Mouse (Mus musculus) embryo, embryonic 11 days (tissue): ENCODE results near the gene Sphkap.

Experiments
- DNase-seq: peaks from one replicate; pipeline ENCODE4 v3.0.0-alpha.2; 2015

Gene Sphkap

GRCm38 (mm10) chr1:83408021-83408464, at the start of gene Sphkap:
Gene Sphkap (minus strand): TSS chr1:83408200.
- DNase-seq: peak; percentile 81

DNA sequence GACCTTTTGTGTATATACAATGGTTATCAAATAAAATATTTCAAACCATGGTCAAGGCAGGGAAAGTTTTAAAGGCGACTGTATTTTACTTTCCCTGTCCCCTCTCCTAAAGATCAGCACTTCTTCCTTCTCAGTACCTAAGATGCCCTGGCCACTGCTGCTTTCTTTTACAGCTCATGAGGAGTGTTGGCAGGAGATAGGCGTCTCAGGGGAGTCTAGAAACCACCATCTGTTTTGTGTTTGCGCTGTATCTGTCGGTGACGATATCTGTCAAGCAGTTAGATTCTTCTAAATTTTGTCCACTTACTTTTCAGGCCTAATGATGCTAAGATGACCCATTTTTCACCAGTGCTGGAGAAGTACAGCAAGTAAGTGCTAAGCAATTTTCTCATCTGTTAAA, 43.3 kb upstream of the Sphkap start:
- DNase-seq: peak; percentile 7

- no peak for DNase-seq
These were observed 32.4 kb upstream of the Sphkap start for GRCm38 (mm10) chr1:83440422-83440821.

DNA sequence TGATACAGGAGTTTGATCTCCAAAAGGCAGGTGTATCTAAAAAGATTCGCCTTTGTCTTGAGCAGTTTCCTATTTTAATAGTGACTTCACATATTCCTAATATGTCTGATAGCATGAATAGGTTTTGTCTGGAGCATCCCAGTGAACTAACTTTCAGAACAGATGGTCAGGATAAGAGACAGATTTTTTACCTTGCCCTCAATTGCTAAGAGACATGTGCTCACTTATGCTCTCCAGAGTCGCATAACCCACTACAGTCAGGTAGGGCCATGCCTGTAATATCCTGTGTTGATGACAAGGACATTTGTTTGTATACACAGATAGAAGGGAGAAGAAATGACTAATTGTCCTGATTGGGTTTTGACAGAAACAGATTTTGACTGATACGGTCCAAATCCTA, 25.9 kb upstream of the Sphkap start:
- DNase-seq: no peak

DNA sequence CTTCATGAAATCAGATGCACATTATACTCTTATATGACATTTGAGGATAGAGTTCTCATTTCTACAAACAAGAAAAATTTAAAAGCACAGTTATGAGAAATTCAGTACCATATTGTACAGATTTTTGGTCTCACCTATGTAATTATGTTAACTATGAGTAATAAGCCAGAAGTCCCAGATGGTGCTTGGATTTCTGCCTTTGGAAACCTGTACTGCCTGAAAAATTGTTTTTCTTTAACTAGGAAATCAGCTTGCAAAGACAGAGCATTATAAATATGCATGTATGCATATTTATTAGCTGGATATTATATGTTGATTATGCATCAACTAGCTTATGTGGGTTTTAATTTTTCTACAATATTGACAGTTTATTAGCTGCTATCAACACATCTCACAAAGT, 21.9 kb upstream of the Sphkap start:
- no peak for DNase-seq

DNA sequence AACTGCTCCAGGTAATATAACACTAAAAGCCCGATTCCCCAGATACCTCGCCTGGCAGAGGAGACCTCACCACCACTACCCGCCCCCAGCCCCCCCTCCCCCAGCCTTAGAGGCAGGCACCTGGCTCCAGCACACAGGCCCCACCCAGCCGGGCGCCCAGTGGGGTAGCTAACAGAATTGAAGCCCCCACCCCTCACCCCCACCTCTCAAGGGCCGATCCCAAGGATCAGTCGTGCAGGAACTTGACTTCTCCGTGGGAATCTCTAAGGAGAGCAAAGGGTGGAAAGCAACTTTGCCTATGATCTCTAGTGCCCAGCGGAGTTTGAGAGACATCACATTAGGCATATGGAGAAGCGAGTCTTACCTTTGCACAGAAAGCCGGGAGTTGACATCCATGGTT, 384 bp downstream of the Sphkap start:
- DNase-seq: peak; percentile 7

- no peak for DNase-seq
These were observed 984 bp downstream of the Sphkap start for GRCm38 (mm10) chr1:83406882-83407549.

DNA sequence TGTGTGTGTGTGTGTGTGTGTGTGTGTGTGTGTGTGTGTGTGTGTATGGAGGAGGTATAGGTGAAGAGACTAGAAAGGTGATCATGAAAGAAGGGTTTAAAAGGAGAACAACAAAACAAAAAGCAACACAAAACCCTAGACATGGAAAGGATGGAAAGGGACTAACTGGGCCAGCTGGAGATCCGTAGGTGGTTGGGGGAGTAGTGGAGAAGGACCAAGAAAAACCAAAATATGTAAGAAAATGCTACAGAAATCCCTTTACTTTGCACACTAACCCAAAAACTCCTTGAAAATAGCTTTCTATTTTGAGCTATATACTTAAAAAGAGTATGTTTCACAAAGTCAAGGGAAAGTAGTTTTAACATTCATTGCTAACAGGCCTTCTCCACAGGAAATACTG, 6.9 kb downstream of the Sphkap start:
- DNase-seq: no peak

DNA sequence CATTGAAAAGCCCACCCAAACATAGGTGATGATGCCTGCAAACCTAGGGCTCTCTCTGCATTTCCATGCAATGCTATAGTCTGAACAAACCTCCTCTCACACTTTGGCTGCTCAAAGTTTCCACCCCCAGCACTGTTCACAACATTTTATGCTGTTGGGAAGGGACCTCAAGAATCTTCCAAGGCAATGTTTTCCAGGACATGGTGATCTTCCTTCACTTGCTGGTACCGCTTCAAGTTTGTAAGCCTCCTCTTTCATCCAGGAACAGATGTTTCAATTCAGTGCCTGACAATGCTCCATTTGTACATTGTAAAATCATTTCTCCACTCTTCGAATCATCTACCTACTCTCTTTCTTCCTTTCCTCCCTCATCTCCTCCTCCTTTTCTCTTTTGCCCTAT, 11.7 kb downstream of the Sphkap start:
- no peak for DNase-seq

DNA sequence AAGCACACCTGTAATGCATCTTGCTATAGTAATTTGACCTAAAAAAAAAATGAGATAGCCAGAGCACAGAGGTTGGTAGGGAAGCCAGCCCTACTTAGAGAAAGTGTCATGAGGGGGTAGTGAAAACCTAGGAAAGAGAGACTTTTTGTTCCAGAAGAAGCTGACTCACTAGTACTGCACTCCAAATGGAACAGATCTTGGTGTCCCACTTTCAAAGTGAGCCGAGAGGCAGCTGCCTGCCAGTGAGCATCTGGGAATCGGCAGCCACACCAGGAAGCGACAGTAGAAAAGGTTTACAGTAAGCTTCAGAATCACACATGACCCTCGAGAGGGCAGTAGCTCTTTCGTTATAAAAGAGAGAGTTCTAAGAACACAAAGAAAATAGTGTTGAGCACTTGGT, 12.4 kb downstream of the Sphkap start:
- DNase-seq: no peak

GRCm38 (mm10) chr1:83389419-83389818, 18.6 kb downstream of the Sphkap start:
- DNase-seq: no peak

DNA sequence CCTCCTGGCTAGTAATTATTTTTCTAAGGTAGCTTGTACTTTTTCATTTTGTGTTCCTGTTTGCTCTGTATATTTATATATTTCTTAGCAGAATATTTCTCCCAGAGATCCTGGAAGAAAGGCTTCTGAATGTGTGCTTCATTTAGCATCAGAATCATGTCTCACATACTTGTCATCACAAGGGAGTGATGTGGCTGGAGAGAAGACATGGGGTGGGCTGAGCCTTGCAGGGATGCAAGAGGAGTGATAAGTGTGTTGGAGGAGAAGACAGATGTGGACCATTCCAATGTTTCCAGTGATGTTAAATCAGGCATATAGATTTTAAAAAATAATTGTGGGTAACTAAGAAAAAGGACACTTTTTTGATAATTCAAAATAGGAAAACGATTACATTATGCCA, 30.6 kb downstream of the Sphkap start:
- no peak for DNase-seq

- DNase-seq: no peak
These were observed 41.5 kb downstream of the Sphkap start for GRCm38 (mm10) chr1:83366456-83366855.

DNA sequence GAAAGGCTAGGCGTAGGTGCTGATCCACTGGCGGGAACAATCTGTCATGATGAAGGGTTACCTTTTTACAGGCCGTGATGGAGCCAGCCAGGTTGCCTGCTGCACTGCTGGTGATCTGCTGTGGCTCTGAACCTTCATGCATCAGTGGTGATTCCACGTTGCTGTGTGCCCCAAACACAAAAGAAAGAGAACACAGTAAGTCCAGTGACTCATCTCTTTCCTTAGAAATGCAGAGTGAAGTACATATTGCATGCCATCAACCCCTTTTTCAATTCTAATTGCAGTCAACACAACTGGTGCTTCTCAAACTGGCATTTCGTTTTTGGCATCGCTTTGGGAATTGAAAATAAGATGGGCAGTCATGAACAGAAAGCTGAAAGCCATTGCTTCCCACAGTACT, 45.8 kb downstream of the Sphkap start:
- DNase-seq: no peak

DNA sequence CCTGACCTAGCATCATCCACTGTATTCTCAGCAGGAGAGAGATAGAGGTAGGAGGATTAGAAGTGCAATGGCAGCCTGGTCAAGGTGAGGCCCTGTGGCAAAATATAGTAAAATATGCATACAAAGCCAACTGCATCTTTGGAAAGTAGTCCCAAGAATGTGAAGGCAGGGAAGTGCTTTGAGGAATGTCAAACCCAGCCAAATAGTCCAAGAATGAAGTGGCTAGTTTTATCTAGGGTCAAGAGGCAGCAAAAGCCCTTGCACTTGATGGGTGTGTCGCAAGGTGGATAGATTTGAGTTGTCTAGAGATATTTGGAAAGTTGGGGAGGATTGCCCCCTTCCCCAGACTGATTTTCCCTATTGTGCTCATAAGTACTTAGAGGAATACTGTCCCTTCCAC, 61.5 kb downstream of the Sphkap start:
- DNase-seq: no peak

DNA sequence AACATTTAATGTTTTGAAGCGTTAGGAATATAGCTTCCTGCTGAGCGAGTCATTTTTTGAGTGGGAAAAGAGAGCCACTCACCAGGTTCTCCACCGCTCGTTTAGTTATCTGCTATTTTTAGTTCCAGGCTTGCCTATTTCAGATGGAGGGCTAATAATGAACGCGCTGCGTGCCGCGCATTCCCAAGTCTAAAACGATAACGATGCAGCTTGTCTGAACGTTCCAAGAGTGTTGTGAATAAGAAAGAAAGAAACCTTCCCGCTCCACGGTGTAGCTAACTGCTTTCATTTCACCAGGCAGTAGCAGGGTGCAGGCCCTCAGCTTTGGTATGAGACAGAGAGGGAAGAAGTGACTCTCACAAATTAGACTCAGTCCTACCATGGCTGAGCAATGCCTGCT, 62.4 kb downstream of the Sphkap start:
- no peak for DNase-seq

DNA sequence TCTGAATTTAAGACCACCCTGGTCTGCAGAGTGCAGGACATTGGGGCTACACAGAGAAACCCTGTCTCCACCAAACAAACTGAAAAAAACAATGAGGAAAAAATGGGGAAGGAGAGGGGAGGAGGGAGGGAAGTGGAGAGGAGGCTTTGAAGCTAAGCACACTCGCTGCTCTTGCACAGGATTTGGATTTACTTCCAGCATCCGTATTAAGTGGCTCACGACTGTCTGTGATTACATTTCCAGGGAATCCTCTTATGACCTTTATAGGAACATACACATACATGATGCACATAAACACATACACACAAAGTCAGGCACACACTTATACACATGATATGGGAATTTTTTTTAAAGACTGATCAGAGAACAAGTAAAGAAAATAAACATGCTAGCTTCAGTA, 62.9 kb downstream of the Sphkap start:
- no peak for DNase-seq

DNA sequence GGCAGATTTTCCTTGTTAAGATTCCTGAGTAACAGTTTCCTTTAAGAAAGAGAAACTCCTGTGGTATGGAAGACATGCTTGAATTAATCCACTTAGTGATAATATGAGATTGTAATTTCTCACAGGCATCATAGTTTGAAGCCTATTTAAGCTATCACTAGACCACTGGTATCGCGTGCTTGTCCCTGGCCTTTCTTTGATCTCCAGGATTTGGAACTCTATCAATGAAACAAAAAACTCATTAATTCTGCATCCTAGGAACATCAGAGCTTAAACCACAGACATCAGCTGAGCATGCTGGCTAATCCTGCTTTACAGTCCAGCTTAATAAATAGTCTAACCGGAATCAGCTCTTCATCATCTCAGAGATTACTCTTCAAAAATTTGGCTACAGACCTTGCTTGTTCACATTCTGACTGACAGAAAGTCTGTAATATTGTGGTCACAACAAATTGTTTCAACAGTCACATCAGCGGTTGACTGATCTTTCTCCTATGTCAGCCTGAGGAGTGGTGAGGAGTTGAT, 65.2 kb downstream of the Sphkap start:
- DNase-seq: no peak

GRCm38 (mm10) chr1:83339358-83339757, 68.6 kb downstream of the Sphkap start:
- no peak for DNase-seq

DNA sequence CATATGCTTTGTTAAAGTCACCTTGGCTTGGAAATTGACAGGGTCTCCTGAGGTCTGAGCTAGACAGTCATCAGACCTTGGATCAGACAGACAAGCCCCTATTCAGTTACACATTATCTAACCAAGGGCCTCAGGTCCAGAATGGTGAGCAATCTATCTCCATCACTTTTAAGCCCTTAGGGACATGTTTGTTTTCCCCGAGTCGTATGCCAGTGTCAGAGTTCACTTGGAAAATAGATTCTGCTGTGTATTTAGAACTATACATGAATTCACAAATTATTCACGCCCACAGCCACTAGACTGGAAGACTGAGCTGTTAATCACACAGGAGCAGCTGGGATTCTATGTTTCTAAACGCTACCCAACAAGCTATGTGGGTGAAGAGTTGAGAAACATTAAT, 91.1 kb downstream of the Sphkap start:
- DNase-seq: peak; percentile 52

GRCm38 (mm10) chr1:83315146-83315545, 92.9 kb downstream of the Sphkap start:
- DNase-seq: no peak

GRCm38 (mm10) chr1:83311607-83312295, 96.2 kb downstream of the Sphkap start:
- no peak for DNase-seq

DNA sequence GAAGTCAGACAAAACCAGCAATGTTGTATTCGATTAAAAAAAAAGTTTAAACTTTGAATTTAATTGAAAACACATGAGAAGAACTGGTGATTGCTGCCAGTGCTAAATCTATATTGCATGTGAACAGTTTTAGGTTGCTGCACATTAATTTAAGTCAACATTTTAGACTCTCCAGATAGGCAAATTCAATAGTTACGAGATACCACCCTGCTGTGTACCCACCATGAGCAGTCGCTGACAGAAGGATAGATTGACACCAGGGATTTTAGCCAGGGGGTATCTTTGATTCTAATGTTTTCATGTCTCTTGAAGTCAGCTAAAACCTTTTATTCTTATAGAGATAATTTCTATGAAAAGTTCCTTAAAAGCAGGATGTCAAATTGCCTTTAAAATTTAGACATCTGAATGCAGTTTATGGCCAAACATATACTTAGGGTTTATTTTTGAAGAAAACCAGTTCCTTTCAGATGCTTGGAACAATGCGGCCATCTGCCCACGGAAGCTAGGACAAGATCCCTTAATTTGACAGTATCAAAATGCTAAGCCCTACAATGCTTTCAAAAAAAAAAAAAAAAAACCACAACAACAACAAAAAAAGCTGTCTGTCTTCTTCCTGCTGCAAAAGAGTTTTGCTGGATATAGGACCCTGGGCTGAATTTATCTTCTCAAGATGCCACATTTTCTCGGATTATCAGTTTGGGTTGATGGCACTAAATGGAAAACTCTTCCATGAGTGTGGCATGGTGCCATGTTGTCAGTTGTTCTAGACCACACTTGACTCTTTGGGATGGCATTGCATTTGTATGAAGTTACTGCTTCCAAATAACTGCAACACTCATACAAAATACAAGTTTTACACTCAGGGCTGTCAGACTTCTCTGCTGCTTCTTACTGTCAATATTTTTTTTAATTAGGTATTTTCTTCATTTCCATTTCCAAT, 110.6 kb downstream of the Sphkap start:
- no peak for DNase-seq
